Mouse (Mus musculus) mature B cell (primary cell): ENCODE measurements around the gene Nadk.
"Not testable (repeated sequence)": the region's sequence is repeated elsewhere in the genome, so short reads cannot be mapped to it uniquely, and the experiment has no call there.

Experiments
- in situ Hi-C: fragments of 300-500 bp; cut with MboI; formaldehyde crosslinking; loops from 2 replicates; pipeline ENCODE4 v1.14.3; 2019

The Nadk gene

GRCm38 (mm10) chr4:155569818-155570217 lies 7.6 kb downstream of the Nadk start:
- in situ Hi-C loops = loop anchor here (5.0 kb wide), 1 partner anchor 88 kb away; no protein-coding TSS in a partner anchor

DNA sequence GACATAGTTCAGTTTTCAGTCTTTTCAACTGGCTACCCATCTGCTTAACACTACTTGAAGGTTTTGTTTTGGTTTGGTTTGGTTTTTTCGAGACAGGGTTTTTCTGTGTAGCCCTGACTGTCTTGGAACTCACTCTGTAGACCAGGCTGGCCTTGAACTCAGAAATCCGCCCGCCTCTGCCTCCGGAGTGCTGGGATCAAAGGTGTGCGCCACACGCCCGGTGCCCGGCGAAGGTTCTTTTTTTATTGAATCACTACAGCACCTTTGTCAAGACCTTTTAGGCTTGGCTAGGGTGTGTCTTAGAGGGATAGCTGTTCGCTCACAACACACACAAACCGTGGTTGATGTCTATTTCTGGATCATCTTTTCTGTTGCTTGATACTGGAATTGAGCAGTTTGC lies 8.1 kb downstream of the Nadk start:
- in situ Hi-C loops = not testable (repeated sequence)

- in situ Hi-C loops = no loop called here
Measured at GRCm38 (mm10) chr4:155571442-155571841, 9.3 kb downstream of the Nadk start.

DNA sequence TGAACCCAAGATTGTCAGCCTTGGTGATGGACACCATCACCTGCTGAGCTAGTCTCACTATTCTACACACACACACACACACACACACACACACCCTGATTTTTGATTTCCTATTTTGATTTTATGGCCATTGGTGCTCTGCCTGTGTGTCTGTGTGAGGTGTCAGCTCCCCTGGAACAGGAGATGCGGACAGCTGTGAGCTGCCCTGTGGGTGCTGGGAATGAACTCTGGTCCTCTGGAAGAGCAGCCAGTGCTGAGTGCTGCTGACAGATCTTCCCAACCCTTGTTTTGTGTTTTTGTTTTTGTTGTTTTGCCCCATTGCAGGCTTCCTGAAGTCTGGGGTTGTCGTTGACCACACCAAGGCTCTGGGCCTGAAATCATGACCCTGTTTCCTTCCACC lies 11.0 kb downstream of the Nadk start:
- in situ Hi-C loops = no loop called here

- in situ Hi-C loops = no loop called here
Measured at GRCm38 (mm10) chr4:155573876-155574275, 11.7 kb downstream of the Nadk start.

DNA sequence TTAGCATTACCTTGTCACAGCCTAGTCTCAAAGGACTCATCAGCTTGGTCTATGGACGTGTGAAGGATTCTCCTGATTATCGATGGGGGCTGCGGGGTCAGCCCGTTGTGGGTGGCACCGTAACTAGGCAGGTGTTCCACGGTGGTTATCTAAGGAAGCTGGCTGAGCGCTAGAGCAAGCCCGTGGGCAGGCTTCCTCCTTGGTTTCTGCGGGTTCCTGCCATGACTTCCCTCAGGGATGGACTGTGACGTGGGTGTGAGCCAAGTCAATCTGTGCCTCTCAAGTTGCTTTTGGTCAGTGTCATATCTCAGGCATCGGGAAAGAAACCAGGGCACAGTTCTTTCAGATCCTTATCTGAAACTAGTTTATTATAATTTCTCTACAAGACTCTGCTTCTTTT lies 12.8 kb downstream of the Nadk start:
- in situ Hi-C loops = no loop called here

- in situ Hi-C loops = no loop called here
Measured at GRCm38 (mm10) chr4:155575521-155575920, 13.3 kb downstream of the Nadk start.

DNA sequence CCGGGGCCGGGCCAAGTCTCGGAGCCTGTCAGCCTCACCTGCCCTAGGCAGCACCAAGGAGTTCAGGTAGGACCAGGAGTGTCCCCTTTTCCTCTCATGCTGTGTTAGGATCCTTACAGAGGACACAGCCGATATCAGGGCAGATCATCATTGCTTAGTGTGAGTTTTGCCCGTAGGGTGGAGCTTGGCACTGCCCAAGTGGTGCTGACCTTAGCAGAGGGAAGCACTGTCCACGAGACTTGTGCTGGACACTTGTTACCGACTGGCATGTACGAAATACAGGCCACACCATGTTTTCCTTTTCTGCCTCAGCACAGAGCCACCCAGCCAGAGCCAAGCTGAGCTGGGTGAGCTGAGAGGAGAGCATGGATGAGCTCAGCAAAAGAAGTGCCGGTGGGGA lies 15.0 kb downstream of the Nadk start:
- in situ Hi-C loops = no loop called here

- in situ Hi-C loops = no loop called here
Measured at GRCm38 (mm10) chr4:155577741-155578140, 15.6 kb downstream of the Nadk start.

DNA sequence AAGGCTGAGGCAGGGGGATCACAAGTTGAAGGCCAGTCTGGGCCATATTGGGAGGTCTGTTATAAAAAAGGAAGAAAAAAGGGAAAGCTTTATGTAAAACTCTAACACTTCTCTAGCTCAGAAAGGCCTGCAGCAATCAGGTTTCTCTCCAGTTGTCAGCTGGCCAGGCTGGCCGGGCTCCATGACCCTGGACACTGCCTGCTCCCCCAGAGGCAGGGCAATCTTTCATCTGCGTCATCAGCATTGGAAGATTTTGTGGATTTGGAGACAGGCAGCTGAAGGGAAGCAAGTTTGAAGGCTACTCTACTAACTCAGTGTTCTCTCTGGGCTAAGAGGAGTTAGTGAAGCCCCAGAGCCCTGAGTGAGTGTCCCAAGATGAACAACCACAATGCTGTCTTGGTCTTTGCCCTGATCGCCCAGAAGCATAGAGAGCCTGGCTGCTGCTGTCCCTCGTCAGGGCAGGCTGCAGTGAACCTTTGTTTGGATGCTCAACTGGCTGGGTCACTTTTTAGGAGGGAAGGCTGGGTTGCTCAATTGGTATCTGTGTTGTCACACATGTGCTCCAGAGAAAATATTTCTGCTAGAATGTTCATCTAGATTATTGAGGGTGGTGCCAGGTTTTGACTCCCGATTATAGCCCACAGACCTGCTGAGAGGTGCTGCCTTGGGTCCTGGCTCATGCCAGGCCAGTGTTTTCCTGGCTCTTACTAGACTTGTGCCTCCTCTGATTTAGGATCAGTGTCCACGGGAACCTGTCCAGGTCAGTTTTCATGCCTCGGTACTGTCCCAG lies 16.4 kb downstream of the Nadk start:
- in situ Hi-C loops = no loop called here

GRCm38 (mm10) chr4:155580420-155580819 lies 18.2 kb downstream of the Nadk start:
- in situ Hi-C loops = no loop called here

- in situ Hi-C loops = no loop called here
Measured at GRCm38 (mm10) chr4:155582279-155582905, 20.2 kb downstream of the Nadk start.

DNA sequence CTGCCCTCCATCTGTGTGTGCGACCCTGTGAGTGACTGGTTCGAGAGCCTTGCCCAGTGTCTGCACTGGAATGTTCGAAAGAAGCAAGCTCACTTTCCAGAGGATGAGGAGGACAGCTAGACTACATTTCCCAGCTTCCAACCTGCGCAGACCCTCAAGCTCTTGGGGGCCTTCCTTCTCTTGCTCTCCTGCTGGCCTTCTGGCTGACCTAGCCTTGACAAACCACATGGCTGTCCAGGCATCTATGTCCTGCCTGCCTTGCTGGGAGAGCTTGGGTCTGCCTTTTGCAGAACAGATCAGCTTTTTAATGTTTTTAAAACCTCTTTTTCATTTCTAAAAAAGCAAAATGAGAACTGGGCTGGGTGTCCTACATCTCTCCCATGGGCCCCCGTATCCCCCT lies 27.2 kb downstream of the Nadk start:
- in situ Hi-C loops = no loop called here

- in situ Hi-C loops = no loop called here
Measured at GRCm38 (mm10) chr4:155591012-155591719, 29.0 kb downstream of the Nadk start.

- in situ Hi-C loops = no loop called here
Measured at GRCm38 (mm10) chr4:155593780-155594179, 31.6 kb downstream of the Nadk start.

- in situ Hi-C loops = no loop called here
Measured at GRCm38 (mm10) chr4:155595777-155596176, 33.6 kb downstream of the Nadk start.

DNA sequence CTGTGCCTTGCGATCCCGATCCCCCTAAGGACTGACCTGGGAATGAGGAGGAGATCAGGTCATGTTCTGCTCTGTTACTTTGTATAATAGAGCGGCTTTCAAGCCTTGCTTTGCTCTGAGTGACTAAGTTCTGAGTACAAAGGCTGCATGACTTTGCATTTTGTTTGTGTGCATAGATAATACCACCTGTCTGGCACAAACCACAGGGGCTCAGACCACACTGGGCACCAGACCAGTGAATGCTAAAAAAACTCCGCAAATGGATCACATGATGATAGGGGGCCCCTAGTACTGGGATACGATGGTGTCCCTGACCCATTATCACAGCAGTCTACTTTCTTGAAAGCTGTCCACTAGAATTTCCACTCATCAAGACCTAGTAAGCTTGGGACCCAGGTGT lies 34.4 kb downstream of the Nadk start:
- in situ Hi-C loops = no loop called here

- in situ Hi-C loops = no loop called here
Measured at GRCm38 (mm10) chr4:155598536-155598935, 36.4 kb downstream of the Nadk start.

DNA sequence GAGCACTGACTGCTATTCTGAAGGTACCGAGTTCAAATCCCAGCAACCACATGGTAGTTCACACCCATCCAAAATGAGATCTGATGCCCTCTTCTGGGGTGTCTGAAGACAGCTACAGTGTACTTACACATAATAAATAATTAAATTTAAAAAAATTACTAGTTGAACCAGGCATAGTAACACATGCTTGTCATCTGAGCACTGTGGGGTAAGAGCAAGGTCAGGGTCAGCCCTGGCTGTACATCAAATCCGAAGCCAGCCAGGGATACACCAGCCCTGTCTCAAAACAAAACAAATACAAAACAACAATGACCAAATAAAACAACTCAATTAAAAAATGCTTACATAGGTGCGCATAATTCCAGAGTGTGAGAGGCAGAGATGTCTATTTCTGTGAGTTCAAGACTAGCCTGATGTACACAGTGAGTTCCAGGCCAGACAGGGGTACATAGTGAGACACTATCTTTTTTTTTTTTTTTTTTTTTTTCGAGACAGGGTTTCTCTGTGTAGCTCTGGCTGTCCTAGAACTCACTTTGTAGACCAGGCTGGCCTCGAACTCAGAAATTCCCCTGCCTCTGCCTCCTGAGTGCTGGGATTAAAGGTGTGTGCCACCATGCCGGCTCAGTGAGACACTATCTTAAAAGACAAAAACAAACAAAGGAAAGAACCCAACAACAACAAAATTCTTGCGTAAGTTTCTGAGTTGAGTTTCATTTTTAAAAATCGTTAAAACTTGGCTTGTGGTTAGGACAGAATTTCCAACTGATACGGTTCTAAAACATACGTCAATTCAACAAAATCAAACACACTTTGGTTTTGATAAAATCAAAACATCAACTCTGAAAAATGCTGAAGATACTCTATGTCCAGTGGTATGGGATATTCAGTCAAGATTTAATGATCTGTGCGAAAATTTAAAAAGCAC lies 38.0 kb downstream of the Nadk start:
- in situ Hi-C loops = no loop called here

DNA sequence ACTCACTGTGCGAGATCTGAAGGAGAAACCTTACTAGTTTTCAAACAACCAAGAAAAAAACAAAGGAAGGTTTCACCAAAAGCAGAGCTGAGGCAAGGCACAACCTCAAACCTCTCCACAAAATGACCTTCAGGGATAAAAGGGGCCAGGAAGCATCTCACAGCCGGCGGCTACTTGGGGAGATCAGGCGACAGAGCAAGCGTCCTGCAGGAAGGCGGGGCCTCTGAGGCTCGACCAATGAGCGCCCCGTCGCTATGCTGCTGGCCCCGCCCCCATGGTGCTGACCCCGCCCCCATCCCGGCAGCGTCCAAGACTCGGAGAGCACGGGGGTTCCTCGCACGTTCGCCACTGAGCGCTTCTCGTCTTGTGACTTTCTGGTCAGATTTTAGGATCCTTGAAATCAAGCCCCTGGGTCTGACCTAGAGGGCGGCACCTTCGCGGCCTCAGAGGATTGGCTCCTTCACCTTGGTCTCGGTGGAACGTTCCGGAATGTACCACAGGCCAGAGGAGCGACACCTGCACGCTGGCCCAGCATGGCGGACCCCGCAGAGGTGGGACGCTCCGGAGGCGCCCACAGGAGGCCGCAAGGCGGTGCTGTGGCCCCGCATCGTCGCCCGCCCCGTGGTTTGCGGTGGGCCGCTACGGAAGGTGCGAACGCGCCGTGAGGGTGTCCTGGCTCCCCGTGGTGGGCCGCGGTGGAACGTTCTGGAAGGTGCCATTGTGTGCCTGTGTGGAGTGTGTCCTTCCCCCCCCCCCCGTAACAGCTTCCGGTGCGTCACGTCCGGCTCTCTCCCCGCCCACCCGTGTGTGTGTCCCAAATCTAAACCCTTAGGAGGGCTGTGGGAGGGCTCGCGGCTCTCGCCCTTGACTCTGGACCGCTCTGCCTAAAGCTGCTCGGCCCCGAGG lies 39.2 kb downstream of the Nadk start, which contains the start of gene Slc35e2:
Slc35e2 (plus strand) TSS at position 326 of the 906 bp plus-strand sequence.
- in situ Hi-C loops = no loop called here
